Mouse (Mus musculus) spleen, postnatal 0 days (tissue): Measurements from ENCODE around the gene Tmeff2. TPM values are rescaled to one million over a fixed set of nuclear protein-coding genes. Genes with fewer than 3 reads are reported as not detected.

ENCODE experiments used
- polyA plus RNA-seq: library from polyadenylated mRNA; unstranded; fragments of >200 nt; fragmentation: Nextera tagmentation; extraction: Ambion mirVana; gene quantifications from 2 replicates; pipeline ENCODE4 v1.2.1, GENCODE M21; 2015

Gene Tmeff2
- 0.26 and 0.70 TPM in 2 replicates for polyA plus RNA-seq

GRCm38 (mm10) chr1:50900386-50900785, at the start of gene Tmeff2:
Tmeff2 (plus strand) TSS chr1:50900647.

